Mouse (Mus musculus) common myeloid progenitor, adult 5-6 weeks (primary cell): Measurements from ENCODE around the gene Poldip2. TPM values are rescaled to one million over a fixed set of nuclear protein-coding genes. Genes with fewer than 3 reads are reported as not detected.

Experiments used
- total RNA-seq: library from RNA; stranded (forward); fragments of 200-1000, 187-1606 nt; gene quantifications from 2 replicates; pipeline ENCODE4 v1.2.3, GENCODE M21; 2017

Poldip2 gene
- total RNA-seq, 1 experiment from 2014 or later, result 70.8 TPM

Other genes with a start within 250 kb of the Poldip2 start
- 0.09 TPM in 1 of 2 replicates, not detected in the other for gene BC030499, start 221.4 kb upstream of the Poldip2 start, total RNA-seq
- 45.9 and 52.4 TPM in 2 replicates for gene Spag5, start 210.7 kb upstream of the Poldip2 start, total RNA-seq
- gene Aldoc, start 189.2 kb upstream of the Poldip2 start, total RNA-seq, result 1.4 TPM in 1 of 2 replicates, not detected in the other
- 12.6 and 17.9 TPM in 2 replicates for gene Pigs, start 183.8 kb upstream of the Poldip2 start, total RNA-seq
- 13.5 and 33.7 TPM in 2 replicates for gene Unc119, start 168.7 kb upstream of the Poldip2 start, total RNA-seq
- gene Foxn1, start 125.6 kb upstream of the Poldip2 start, total RNA-seq, result not detected in 2 replicates
- gene Slc13a2, start 90.0 kb upstream of the Poldip2 start, total RNA-seq, result not detected in 2 replicates
- 0.58 and 2.7 TPM in 2 replicates for gene Slc46a1, start 46.5 kb upstream of the Poldip2 start, total RNA-seq
- not detected in 2 replicates for gene Sarm1, start 14.4 kb upstream of the Poldip2 start, total RNA-seq
- not detected in 2 replicates for gene Vtn, start 13.1 kb upstream of the Poldip2 start, total RNA-seq
- 0.82 TPM in 1 of 2 replicates, not detected in the other for gene Sebox, start 8.7 kb upstream of the Poldip2 start, total RNA-seq
- gene Tmem199, start within 50 bp of the Poldip2 start, total RNA-seq, result 23.4 and 24.8 TPM in 2 replicates
- gene Tnfaip1, start 24.1 kb downstream of the Poldip2 start, total RNA-seq, result 2.0 and 4.2 TPM in 2 replicates
- 150 and 174 TPM in 2 replicates for gene Ift20, start 24.2 kb downstream of the Poldip2 start, total RNA-seq
- gene Tmem97, start 38.6 kb downstream of the Poldip2 start, total RNA-seq, result 44.3 and 56.2 TPM in 2 replicates
- 23.5 and 36.4 TPM in 2 replicates for gene Nlk, start 185.2 kb downstream of the Poldip2 start, total RNA-seq
- 31.2 and 31.9 TPM in 2 replicates for gene Ccnq, start 239.5 kb downstream of the Poldip2 start, total RNA-seq